Mouse (Mus musculus) liver, postnatal 0 days (tissue): ENCODE data around the gene 6820408C15Rik. TPM values are rescaled to one million over a fixed set of nuclear protein-coding genes. Genes with fewer than 3 reads are reported as not detected.

Experiments used
- ATAC-seq: fragments of 200-750 bp; cut with Nextera tagmentation; 2 replicates; pipeline ENCODE4 v1.8.0; 2017; ENCODE audit warnings: mild to moderate bottlenecking, moderate library complexity
- DNase-seq: peaks from one replicate; pipeline ENCODE4 v3.0.0-alpha.2; 2016
- H3K27ac ChIP-seq: fragments of 300-500 bp; sonication (generic); 2 replicates; pipeline ENCODE4 v1.5.1; 2014; ENCODE audit warnings: antibody characterized with exemption, moderate library complexity, mild to moderate bottlenecking, low read depth
- H3K27me3 ChIP-seq: fragments of 300-500 bp; sonication (generic); 2 replicates; pipeline ENCODE4 v1.6.1; 2014; ENCODE audit warnings: low read length, control low read depth, mixed read lengths; ENCODE audit not compliant: insufficient read depth
- H3K36me3 ChIP-seq: fragments of 300-500 bp; sonication (generic); replicated peaks from 2 replicates; pipeline ENCODE4 v1.6.1; 2014; ENCODE audit warnings: mild to moderate bottlenecking, control low read depth, low read length, moderate library complexity, mixed read lengths; ENCODE audit not compliant: insufficient read depth
- H3K4me1 ChIP-seq: fragments of 300-500 bp; sonication (generic); 2 replicates; pipeline ENCODE4 v1.6.1; 2014; ENCODE audit warnings: antibody characterized with exemption, mild to moderate bottlenecking, control low read depth; ENCODE audit not compliant: insufficient read depth
- H3K4me2 ChIP-seq: fragments of 300-500 bp; sonication (generic); 2 replicates; pipeline ENCODE4 v1.6.1; 2014; ENCODE audit warnings: low read depth, mild to moderate bottlenecking, low read length, moderate library complexity, mixed read lengths
- H3K4me3 ChIP-seq: fragments of 300-500 bp; sonication (generic); 2 replicates; pipeline ENCODE4 v1.5.1; 2014; ENCODE audit warnings: low read depth, low read length
- H3K9ac ChIP-seq: fragments of 300-500 bp; sonication (generic); replicated peaks from 2 replicates; pipeline ENCODE4 v1.6.1; 2014; ENCODE audit warnings: mild to moderate bottlenecking, moderate library complexity
- H3K9me3 ChIP-seq: fragments of 300-500 bp; sonication (generic); 2 replicates; pipeline ENCODE4 v1.6.1; 2016; ENCODE audit warnings: mild to moderate bottlenecking, control low read depth, low read length, mixed read lengths
- CTCF ChIP-seq: sonication (generic); IDR thresholded peaks from 2 replicates; pipeline ENCODE4 v1.5.1; 2016; ENCODE audit warnings: antibody characterized with exemption, low read depth
- EP300 ChIP-seq: IDR thresholded peaks from 2 replicates; pipeline ENCODE4 v1.6.1; 2016; ENCODE audit warnings: antibody characterized with exemption, low read depth, mild to moderate bottlenecking
- WGBS: fragments of 180-500 bp; shearing (Covaris S2); extraction: QIAGEN DNeasy Blood & Tissue Kit; methylation state at CpG from one replicate; pipeline ENCODE4 v1.1.7; 2014; ENCODE audit not compliant: insufficient replicate concordance; 5-methylcytosine and 5-hydroxymethylcytosine counted together
- polyA plus RNA-seq: library from polyadenylated mRNA; unstranded; fragments of >200 nt; fragmentation: Nextera tagmentation; extraction: Ambion mirVana; gene quantifications from 2 replicates; pipeline ENCODE4 v1.2.1, GENCODE M21; 2015

6820408C15Rik gene
- polyA plus RNA-seq, 1 experiment from 2014 or later: 0.42 TPM

- H3K4me3 ChIP-seq: peak overlapping the region; percentile 36
- peaks cover 17% of the 10 kb centered on the region for H3K4me1 ChIP-seq
- peak overlapping the region; percentile 5; the same call in 1 of the 2 replicates for H3K9ac ChIP-seq
- DNase-seq (peak; percentile 95), ATAC-seq (peak; percentile 100)
- peak overlapping the region; percentile 80 for H3K4me2 ChIP-seq
- no peaks in the 10 kb centered on the region for H3K27me3 ChIP-seq
- WGBS: under 1% methylated on average over 19 of the region's 19 CpGs
- TF ChIP-seq CTCF: 0 out of 2 replicates have a peak, but pooled peaks have one; percentile 18
- no peak for TF ChIP-seq EP300
- no peaks in the 10 kb centered on the region for H3K36me3 ChIP-seq
- no peaks in the 10 kb centered on the region for H3K9me3 ChIP-seq
- no peak overlapping the region for H3K27ac ChIP-seq
These were observed 9.3 kb upstream of the 6820408C15Rik start for GRCm38 (mm10) chr2:152406126-152406525.

- H3K27me3 ChIP-seq: no peaks in the 10 kb centered on the region
- ATAC-seq (no peak), DNase-seq (no peak)
- no peak overlapping the region for H3K9ac ChIP-seq
- TF ChIP-seq EP300 (no peak), CTCF (no peak)
- 74% methylated on average over 6 of the region's 6 CpGs for WGBS
- no peaks in the 10 kb centered on the region for H3K36me3 ChIP-seq
- H3K4me1 ChIP-seq: peaks cover 37% of the 10 kb centered on the region
- H3K4me2 ChIP-seq: no peak overlapping the region
- H3K27ac ChIP-seq: no peak overlapping the region
- H3K9me3 ChIP-seq: no peaks in the 10 kb centered on the region
- H3K4me3 ChIP-seq: no peak overlapping the region
These were observed 5.6 kb upstream of the 6820408C15Rik start for GRCm38 (mm10) chr2:152409781-152410180.

- H3K9ac ChIP-seq: 0 out of 2 replicates have a peak overlapping the region, but pooled peaks have one; percentile 5
- H3K27ac ChIP-seq: peak overlapping the region; percentile 64
These were observed 4.4 kb upstream of the 6820408C15Rik start for GRCm38 (mm10) chr2:152410971-152411371.

GRCm38 (mm10) chr2:152411471-152411870 lies 3.9 kb upstream of the 6820408C15Rik start:
- Histone ChIP-seq H3K4me1 (peaks cover 36% of the 10 kb centered on the region), H3K4me2 (peak overlapping the region; percentile 89; the same call in 1 of the 2 replicates), H3K36me3 (no peaks in the 10 kb centered on the region), H3K9me3 (0 out of 2 replicates have a peak, but pooled peaks cover 3% of the 10 kb centered on the region), H3K27me3 (no peaks in the 10 kb centered on the region), H3K27ac (peak overlapping the region; percentile 44), H3K4me3 (no peak overlapping the region), H3K9ac (0 out of 2 replicates have a peak overlapping the region, but pooled peaks have one; percentile 5)
- 34% methylated on average over 7 of the region's 7 CpGs for WGBS
- no peak for DNase-seq
- no peak for ATAC-seq
- TF ChIP-seq CTCF (no peak), EP300 (no peak)

More at GRCm38 (mm10) chr2:152410971-152411371, 4.4 kb upstream of the 6820408C15Rik start:
- H3K4me2 ChIP-seq: peak overlapping the region; percentile 89
- H3K4me3 ChIP-seq: no peak overlapping the region
- ATAC-seq: no peak
- peaks cover 40% of the 10 kb centered on the region for H3K4me1 ChIP-seq
- TF ChIP-seq EP300: no peak
- TF ChIP-seq CTCF: no peak
- H3K9me3 ChIP-seq: no peaks in the 10 kb centered on the region
- peak; percentile 65 for DNase-seq
- no peaks in the 10 kb centered on the region for H3K36me3 ChIP-seq
- 6% methylated on average over 15 of the region's 15 CpGs for WGBS
- H3K27me3 ChIP-seq: no peaks in the 10 kb centered on the region

- ATAC-seq (no peak), DNase-seq (no peak)
- TF ChIP-seq CTCF: no peak
- TF ChIP-seq EP300: no peak
- H3K4me2 ChIP-seq: peak overlapping the region; percentile 89
- H3K9me3 ChIP-seq: 0 out of 2 replicates have a peak, but pooled peaks cover 3% of the 10 kb centered on the region
- no peaks in the 10 kb centered on the region for H3K27me3 ChIP-seq
- peaks cover 34% of the 10 kb centered on the region for H3K4me1 ChIP-seq
- H3K4me3 ChIP-seq: peak overlapping the region; percentile 89
- H3K9ac ChIP-seq: peak overlapping the region; percentile 94; the same call in 1 of the 2 replicates
- 38% methylated on average over 15 of the region's 15 CpGs for WGBS
- H3K27ac ChIP-seq: no peak overlapping the region
- no peaks in the 10 kb centered on the region for H3K36me3 ChIP-seq
These were observed 2.7 kb upstream of the 6820408C15Rik start for GRCm38 (mm10) chr2:152412526-152413157.

- H3K4me1 ChIP-seq: peaks cover 34% of the 10 kb centered on the region
- H3K4me2 ChIP-seq: peak overlapping the region; percentile 89
- peak overlapping the region; percentile 94 for H3K9ac ChIP-seq
- H3K9me3 ChIP-seq: 0 out of 2 replicates have a peak, but pooled peaks cover 3% of the 10 kb centered on the region
- peak; percentile 24 for ATAC-seq
- H3K27me3 ChIP-seq: no peaks in the 10 kb centered on the region
- H3K4me3 ChIP-seq: peak overlapping the region; percentile 89
- 11% methylated on average over 21 of the region's 21 CpGs for WGBS
- TF ChIP-seq EP300: no peak
- no peak for TF ChIP-seq CTCF
- no peak for DNase-seq
- H3K36me3 ChIP-seq: no peaks in the 10 kb centered on the region
- H3K27ac ChIP-seq: peak overlapping the region; percentile 89
These were observed 2.1 kb upstream of the 6820408C15Rik start for GRCm38 (mm10) chr2:152413158-152413764.
